Mouse (Mus musculus) hindlimb bud, embryonic 11.5 days (tissue): ENCODE measurements around the gene Phb2.

Experiments used
- DNase-seq: peaks from one replicate; pipeline ENCODE4 v3.0.0-alpha.2; 2012; ENCODE audit warnings: low read depth, low spot score; ENCODE audit errors: extremely low spot score

Phb2 gene

GRCm38 (mm10) chr6:124689011-124689410 is 23.1 kb upstream of the Phb2 start:
- no peak for DNase-seq

- DNase-seq = no peak
These were observed 21.6 kb upstream of the Phb2 start for GRCm38 (mm10) chr6:124690517-124690916.

GRCm38 (mm10) chr6:124693243-124693981 is 18.7 kb upstream of the Phb2 start:
- DNase-seq = no peak

GRCm38 (mm10) chr6:124694166-124694955 is 17.8 kb upstream of the Phb2 start:
- no peak for DNase-seq

- DNase-seq = no peak
These were observed 15.5 kb upstream of the Phb2 start for GRCm38 (mm10) chr6:124696441-124697150.

- DNase-seq = no peak
These were observed 13.4 kb upstream of the Phb2 start for GRCm38 (mm10) chr6:124698751-124699150.

GRCm38 (mm10) chr6:124699366-124699765 is 12.8 kb upstream of the Phb2 start:
- no peak for DNase-seq

- no peak for DNase-seq
These were observed 12.1 kb upstream of the Phb2 start for GRCm38 (mm10) chr6:124699962-124700610.

GRCm38 (mm10) chr6:124701338-124701737 is 10.8 kb upstream of the Phb2 start:
- DNase-seq = no peak

GRCm38 (mm10) chr6:124702102-124702783 is 9.9 kb upstream of the Phb2 start:
- no peak for DNase-seq

GRCm38 (mm10) chr6:124702784-124703103 is 9.4 kb upstream of the Phb2 start:
- DNase-seq = peak; percentile 39

- no peak for DNase-seq
These were observed 8.3 kb upstream of the Phb2 start for GRCm38 (mm10) chr6:124703789-124704188.

GRCm38 (mm10) chr6:124704417-124704816 is 7.7 kb upstream of the Phb2 start:
- no peak for DNase-seq

- no peak for DNase-seq
These were observed 6.0 kb upstream of the Phb2 start for GRCm38 (mm10) chr6:124706061-124706627.

GRCm38 (mm10) chr6:124708289-124708889 is 3.7 kb upstream of the Phb2 start:
- DNase-seq = no peak

- no peak for DNase-seq
These were observed 782 bp downstream of the Phb2 start for GRCm38 (mm10) chr6:124712918-124713317.

GRCm38 (mm10) chr6:124716864-124717490 is 4.8 kb downstream of the Phb2 start:
- DNase-seq = no peak

GRCm38 (mm10) chr6:124717968-124718367 is 5.8 kb downstream of the Phb2 start:
- no peak for DNase-seq

GRCm38 (mm10) chr6:124718703-124719102 is 6.6 kb downstream of the Phb2 start:
- no peak for DNase-seq
